Mouse (Mus musculus) small intestine, adult 2 months (tissue): ENCODE measurements around the gene Naa25. TPM values are rescaled to one million over a fixed set of nuclear protein-coding genes. Genes with fewer than 3 reads are reported as not detected.

Source experiments
- H3K27ac ChIP-seq: fragments of 200-500 bp; 2 replicates; pipeline ENCODE4 v1.5.1; 2012; ENCODE audit warnings: low read depth, low read length, control low read depth, inconsistent platforms; ENCODE audit not compliant: insufficient read depth
- H3K27me3 ChIP-seq: fragments of 200-500 bp; 2 replicates; pipeline ENCODE4 v1.6.1; 2012; ENCODE audit warnings: mild to moderate bottlenecking, moderate library complexity, low read length, inconsistent platforms; ENCODE audit not compliant: control insufficient read depth, insufficient read depth
- H3K36me3 ChIP-seq: fragments of 200-500 bp; 2 replicates; pipeline ENCODE4 v1.6.1; 2012; ENCODE audit warnings: mild to moderate bottlenecking, low read length, control low read depth, inconsistent platforms; ENCODE audit not compliant: control insufficient read depth, insufficient read depth
- H3K4me1 ChIP-seq: fragments of 200-500 bp; 2 replicates; pipeline ENCODE4 v1.6.1; 2012; ENCODE audit warnings: low read length, inconsistent platforms, mixed read lengths; ENCODE audit not compliant: control insufficient read depth, insufficient read depth, insufficient read length
- H3K4me3 ChIP-seq: fragments of 200-500 bp; 2 replicates; pipeline ENCODE4 v1.5.1; 2012; ENCODE audit warnings: low read depth, mild to moderate bottlenecking, control low read depth, inconsistent platforms, low read length, moderate library complexity
- CTCF ChIP-seq: fragments of 200-500 bp; IDR thresholded peaks from 2 replicates; pipeline ENCODE4 v1.5.1; 2012; ENCODE audit warnings: low read depth, mild to moderate bottlenecking, control low read depth, inconsistent platforms, low read length, moderate library complexity, mixed read lengths; ENCODE audit not compliant: insufficient replicate concordance, insufficient read length; ENCODE audit errors: extremely low read depth
- POLR2A ChIP-seq: fragments of 200-500 bp; IDR thresholded peaks from 2 replicates; pipeline ENCODE4 v1.6.1; 2012; ENCODE audit warnings: low read depth, mild to moderate bottlenecking, control low read depth, inconsistent platforms, low read length, moderate library complexity
- WGBS: fragments of 180-500 bp; shearing (Covaris S2); methylation state at CpG from one replicate; pipeline ENCODE4 v1.1.7; 2018; 5-methylcytosine and 5-hydroxymethylcytosine counted together
- polyA plus RNA-seq: library from polyadenylated mRNA; depleted of rRNA; stranded (reverse); fragments of >200 nt; gene quantifications from 2 replicates; pipeline ENCODE4 v1.2.3, GENCODE M21; 2012

Naa25 gene
- polyA plus RNA-seq, 1 experiment: 3.2 TPM

GRCm38 (mm10) chr5:121407856-121408255, 10.1 kb downstream of the Naa25 start:
- no peak overlapping the region for H3K4me3 ChIP-seq
- WGBS: 56% methylated on average over 8 of the region's 8 CpGs
- TF ChIP-seq CTCF (no peak), POLR2A (no peak)
- H3K36me3 ChIP-seq: peaks cover 15% of the 10 kb centered on the region
- H3K27ac ChIP-seq: no peak overlapping the region
- peaks cover 8% of the 10 kb centered on the region; the same call in 1 of the 2 replicates for H3K4me1 ChIP-seq
- no peaks in the 10 kb centered on the region for H3K27me3 ChIP-seq

- peak overlapping the region; percentile 7; the same call in 1 of the 2 replicates for H3K27ac ChIP-seq
- no peak overlapping the region for H3K4me3 ChIP-seq
- 33% methylated on average over 4 of the region's 4 CpGs for whole genome bisulfite sequencing
- no peaks in the 10 kb centered on the region for H3K27me3 ChIP-seq
- peaks cover 35% of the 10 kb centered on the region for H3K36me3 ChIP-seq
- no peak for TF ChIP-seq POLR2A
- no peak for TF ChIP-seq CTCF
- peaks cover 8% of the 10 kb centered on the region; the same call in 1 of the 2 replicates for H3K4me1 ChIP-seq
These were observed 13.2 kb downstream of the Naa25 start for GRCm38 (mm10) chr5:121410975-121411374.

DNA sequence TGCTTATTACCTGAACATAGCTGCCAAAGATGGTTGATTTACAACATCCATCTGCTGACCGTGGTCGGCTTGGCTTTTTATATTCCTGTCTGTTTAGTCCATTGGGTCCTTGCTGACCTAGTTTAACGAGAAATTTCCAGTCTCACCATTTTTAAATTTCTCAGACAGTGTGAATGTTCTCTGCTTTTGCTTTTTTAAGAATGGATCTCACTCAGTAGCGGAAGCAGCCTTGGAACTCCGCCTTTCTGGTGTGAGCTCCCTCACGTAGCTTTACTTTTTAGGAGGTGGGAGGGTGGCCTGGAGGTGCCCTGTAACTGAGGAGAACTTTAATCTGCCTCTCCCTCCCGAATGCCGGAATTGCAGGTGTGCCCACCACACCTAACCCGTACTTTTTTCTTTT, 23.0 kb downstream of the Naa25 start:
- H3K36me3 ChIP-seq: peaks cover 67% of the 10 kb centered on the region
- peaks cover 3% of the 10 kb centered on the region; the same call in 1 of the 2 replicates for H3K4me1 ChIP-seq
- TF ChIP-seq CTCF: no peak
- no peak for TF ChIP-seq POLR2A
- H3K27me3 ChIP-seq: no peaks in the 10 kb centered on the region
- WGBS: 92% methylated on average over 9 of the region's 9 CpGs
- no peak overlapping the region for H3K4me3 ChIP-seq
- no peak overlapping the region for H3K27ac ChIP-seq

- TF ChIP-seq CTCF (no peak), POLR2A (no peak)
- H3K36me3 ChIP-seq: peaks cover 67% of the 10 kb centered on the region
- no peaks in the 10 kb centered on the region for H3K27me3 ChIP-seq
- WGBS: 91% methylated on average over 6 of the region's 6 CpGs
- H3K27ac ChIP-seq: no peak overlapping the region
- H3K4me3 ChIP-seq: no peak overlapping the region
- H3K4me1 ChIP-seq: peaks cover 3% of the 10 kb centered on the region; the same call in 1 of the 2 replicates
These were observed 25.1 kb downstream of the Naa25 start for GRCm38 (mm10) chr5:121422787-121423186.

- TF ChIP-seq POLR2A (no peak), CTCF (no peak)
- WGBS: 46% methylated on average over 10 of the region's 10 CpGs
- no peak overlapping the region for H3K4me3 ChIP-seq
- peaks cover 3% of the 10 kb centered on the region; the same call in 1 of the 2 replicates for H3K4me1 ChIP-seq
- no peaks in the 10 kb centered on the region for H3K27me3 ChIP-seq
- peaks cover 67% of the 10 kb centered on the region for H3K36me3 ChIP-seq
- no peak overlapping the region for H3K27ac ChIP-seq
These were observed 25.6 kb downstream of the Naa25 start for GRCm38 (mm10) chr5:121423297-121423696.

GRCm38 (mm10) chr5:121428954-121429353, 31.2 kb downstream of the Naa25 start:
- 95% methylated on average over 3 of the region's 3 CpGs for WGBS
- TF ChIP-seq POLR2A: no peak
- no peak for TF ChIP-seq CTCF
- Histone ChIP-seq H3K4me1 (no peaks in the 10 kb centered on the region), H3K36me3 (peaks cover 81% of the 10 kb centered on the region), H3K4me3 (no peak overlapping the region), H3K27me3 (no peaks in the 10 kb centered on the region), H3K27ac (no peak overlapping the region)

DNA sequence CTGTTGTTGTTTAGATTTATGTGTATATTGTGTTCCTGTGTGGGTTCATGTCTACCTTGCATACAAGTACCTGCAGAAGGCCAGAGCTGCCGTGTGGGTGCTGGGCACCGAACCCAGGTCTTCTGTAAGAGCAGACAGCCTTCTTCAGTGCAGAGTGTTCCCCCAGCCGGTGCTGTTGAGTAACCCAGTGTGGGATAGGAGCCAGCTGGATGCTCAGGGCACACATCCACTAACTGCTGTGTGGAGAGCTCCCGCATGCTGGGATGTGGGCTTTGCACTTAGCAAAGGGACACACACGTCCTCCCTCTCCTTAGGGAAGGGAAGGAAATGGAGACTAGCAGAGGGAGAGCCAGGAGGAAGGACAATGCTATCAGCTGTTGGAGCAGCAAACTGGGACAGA, 40.4 kb downstream of the Naa25 start:
- no peak overlapping the region for H3K27ac ChIP-seq
- H3K4me1 ChIP-seq: no peaks in the 10 kb centered on the region
- H3K4me3 ChIP-seq: no peak overlapping the region
- peaks cover 75% of the 10 kb centered on the region for H3K36me3 ChIP-seq
- 77% methylated on average over 5 of the region's 5 CpGs for WGBS
- TF ChIP-seq POLR2A: no peak
- TF ChIP-seq CTCF: no peak
- H3K27me3 ChIP-seq: no peaks in the 10 kb centered on the region
